Mouse (Mus musculus): ENCODE measurements around the gene Tbx1. TPM values are rescaled to one million over a fixed set of nuclear protein-coding genes. Genes with fewer than 3 reads are reported as not detected.
A peak's percentile ranks its signal among the peaks of the same experiment; 100 is the strongest.

Tbx1 gene
- polyA plus RNA-seq, 1 experiment = not detected

DNA sequence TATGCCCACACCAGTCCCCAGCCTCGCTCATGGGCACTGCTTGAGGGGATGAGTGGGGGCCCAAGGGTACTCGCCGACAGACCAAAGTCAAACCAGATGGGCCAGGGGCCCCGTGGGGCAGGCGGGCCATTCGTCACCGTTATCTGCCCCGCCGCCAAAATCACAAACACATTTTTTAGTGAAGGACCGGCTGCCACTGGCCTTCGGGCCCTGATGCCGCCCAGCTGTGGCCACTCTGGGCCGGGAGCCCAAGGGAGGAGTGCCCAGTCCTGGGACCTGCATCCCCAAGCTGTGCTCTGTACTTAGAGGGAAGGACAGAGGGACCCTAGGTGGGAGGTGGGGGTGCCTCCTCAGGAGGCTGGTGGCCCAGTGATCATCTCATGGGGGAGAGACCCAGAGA lies 21.3 kb upstream of the Tbx1 start:
- H3K4me1 ChIP-seq (ENCODE audit: control insufficient read depth, insufficient read depth, insufficient read length, low read length) = no peaks in the 10 kb centered on the region
- no peak overlapping the region for H3K4me3 ChIP-seq (ENCODE audit: insufficient read depth, low read depth, low read length)
- no peak overlapping the region for H3K27ac ChIP-seq (replicated peaks; ENCODE audit: low read depth, low read length)

DNA sequence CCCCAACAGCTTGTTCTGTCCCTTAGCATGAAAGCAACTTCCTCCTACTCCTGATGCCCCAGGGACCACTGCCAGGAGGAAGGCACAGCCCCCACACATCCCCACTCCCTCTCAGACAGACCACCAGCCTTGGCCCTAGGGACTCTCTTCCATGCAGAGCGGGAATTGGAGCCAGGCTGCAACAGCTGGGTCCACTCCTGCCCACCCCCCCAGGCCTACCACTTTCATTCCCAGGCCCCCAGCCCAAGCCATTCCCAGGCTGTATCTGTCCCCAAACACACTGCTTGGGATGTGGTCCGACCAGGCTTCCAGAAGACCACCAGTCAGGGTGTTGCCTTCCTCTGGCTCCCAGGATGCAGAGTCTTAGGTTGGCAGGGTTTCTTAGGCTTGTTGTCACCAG lies 18.6 kb upstream of the Tbx1 start:
- H3K4me1 ChIP-seq (ENCODE audit: control insufficient read depth, insufficient read depth, insufficient read length, low read length) = no peaks in the 10 kb centered on the region
- no peak overlapping the region for H3K4me3 ChIP-seq (ENCODE audit: insufficient read depth, low read depth, low read length)
- no peak overlapping the region for H3K27ac ChIP-seq (replicated peaks; ENCODE audit: low read depth, low read length)

DNA sequence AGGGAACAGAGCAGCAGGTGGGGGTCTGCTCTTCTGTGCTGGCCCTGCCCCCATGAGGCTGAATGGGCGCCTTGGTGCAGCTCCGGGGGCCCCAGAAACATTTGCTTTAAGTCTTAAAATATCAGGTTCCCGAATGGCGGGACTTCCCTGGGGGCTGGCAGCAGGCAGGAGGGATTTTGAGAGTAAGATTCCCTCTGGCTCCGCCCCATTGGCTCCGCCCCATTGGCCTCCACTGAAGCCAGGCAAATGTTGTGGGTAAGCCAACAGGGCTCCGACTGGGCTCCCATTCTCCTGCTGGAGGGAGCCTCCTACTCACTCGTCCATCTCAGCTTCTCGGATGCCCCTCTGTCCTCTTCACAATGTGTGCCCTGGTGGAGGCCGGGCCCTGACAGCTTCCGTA lies 17.8 kb upstream of the Tbx1 start:
- H3K4me1 ChIP-seq (ENCODE audit: control insufficient read depth, insufficient read depth, insufficient read length, low read length) = no peaks in the 10 kb centered on the region
- H3K4me3 ChIP-seq (ENCODE audit: insufficient read depth, low read depth, low read length) = no peak overlapping the region
- H3K27ac ChIP-seq (replicated peaks; ENCODE audit: low read depth, low read length) = no peak overlapping the region

DNA sequence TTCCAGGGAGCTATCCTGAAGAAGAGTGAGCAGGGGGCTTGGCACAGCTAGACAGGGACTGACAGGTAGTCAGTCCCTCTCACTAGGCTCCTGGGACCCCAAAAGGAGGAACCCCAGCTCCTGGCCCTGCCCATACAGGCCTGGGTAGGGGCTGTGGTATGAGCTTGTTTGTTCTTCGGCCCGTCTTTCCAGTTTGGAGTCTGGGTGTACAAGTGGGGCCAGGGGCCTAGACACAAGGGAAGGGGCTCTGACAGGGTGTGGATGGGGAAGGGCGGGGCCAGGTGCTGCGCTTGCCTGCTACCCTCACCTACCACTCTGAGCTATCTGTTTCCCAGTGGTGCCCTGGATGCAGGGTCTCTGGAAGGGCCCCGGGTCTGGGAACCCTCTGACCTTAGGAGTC lies 15.2 kb upstream of the Tbx1 start:
- no peaks in the 10 kb centered on the region for H3K4me1 ChIP-seq (ENCODE audit: control insufficient read depth, insufficient read depth, insufficient read length, low read length)
- no peak overlapping the region for H3K27ac ChIP-seq (replicated peaks; ENCODE audit: low read depth, low read length)
- no peak overlapping the region for H3K4me3 ChIP-seq (ENCODE audit: insufficient read depth, low read depth, low read length)

DNA sequence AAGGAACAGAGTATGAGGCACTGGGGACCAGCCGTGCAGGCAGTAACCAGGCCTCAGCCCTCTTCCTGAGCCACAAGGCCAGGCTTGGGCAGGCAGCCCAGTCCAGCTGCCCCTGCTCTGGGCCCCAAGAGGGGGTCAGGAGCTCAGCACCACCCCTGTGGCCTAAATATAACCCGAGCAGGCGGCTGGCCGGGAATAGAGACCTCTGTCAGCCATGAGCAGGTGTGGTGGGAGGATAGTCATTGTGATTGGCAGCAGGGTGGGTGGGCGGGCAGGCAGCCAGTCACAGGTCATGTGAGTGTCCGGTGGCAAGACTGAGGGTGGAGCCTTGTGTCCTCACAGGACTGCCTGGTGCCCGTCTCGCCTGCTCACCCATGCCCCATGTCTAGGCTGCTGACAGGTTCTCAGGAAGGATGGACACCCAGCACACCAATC lies 13.8 kb upstream of the Tbx1 start:
- no peak overlapping the region for H3K4me3 ChIP-seq (ENCODE audit: insufficient read depth, low read depth, low read length)
- no peaks in the 10 kb centered on the region for H3K4me1 ChIP-seq (ENCODE audit: control insufficient read depth, insufficient read depth, insufficient read length, low read length)
- no peak overlapping the region for H3K27ac ChIP-seq (replicated peaks; ENCODE audit: low read depth, low read length)

DNA sequence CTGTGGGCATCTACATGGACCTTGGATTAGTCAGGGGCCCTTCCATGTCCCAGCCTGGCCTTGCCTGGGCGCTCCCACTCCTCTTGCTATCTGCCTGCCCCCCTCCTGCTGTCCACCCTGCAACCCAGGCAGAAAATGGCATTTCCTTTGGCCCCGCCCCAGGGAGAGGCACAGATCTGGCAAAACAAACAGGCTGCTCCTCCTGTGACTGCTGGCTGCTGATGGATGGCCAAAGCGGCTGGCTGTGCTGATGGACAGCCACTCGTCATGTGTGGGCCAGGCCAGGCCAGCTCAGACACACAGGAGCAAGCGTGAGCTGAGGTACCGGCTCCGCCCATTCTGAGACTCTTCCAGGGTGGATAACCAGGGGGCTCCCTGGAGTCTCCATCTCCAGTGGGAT lies 11.0 kb upstream of the Tbx1 start:
- Histone ChIP-seq H3K27ac (replicated peaks; ENCODE audit: low read depth, low read length) (no peak overlapping the region), H3K4me3 (ENCODE audit: insufficient read depth, low read depth, low read length) (no peak overlapping the region), H3K4me1 (ENCODE audit: control insufficient read depth, insufficient read depth, insufficient read length, low read length) (no peaks in the 10 kb centered on the region)

DNA sequence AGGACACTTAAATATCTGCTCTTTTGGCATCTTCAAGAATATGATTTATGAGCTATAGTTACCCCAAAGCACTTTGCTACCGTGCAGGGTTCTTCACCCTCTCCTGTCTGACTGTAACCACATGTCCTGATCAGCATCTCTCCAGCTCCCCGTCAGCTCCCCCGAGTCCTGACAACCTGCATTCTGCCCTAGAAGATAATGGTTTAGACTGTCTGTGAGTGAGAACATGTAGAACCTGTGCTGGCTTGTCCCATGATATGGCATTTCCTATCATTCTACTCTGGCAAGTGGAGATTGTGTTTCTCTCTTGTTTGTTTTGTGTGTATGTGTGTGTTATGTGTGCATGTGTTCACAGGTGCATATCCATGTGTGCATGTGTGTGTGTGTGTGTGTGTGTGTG lies 7.5 kb upstream of the Tbx1 start:
- Histone ChIP-seq H3K4me1 (ENCODE audit: control insufficient read depth, insufficient read depth, insufficient read length, low read length) (no peaks in the 10 kb centered on the region), H3K4me3 (ENCODE audit: insufficient read depth, low read depth, low read length) (no peak overlapping the region), H3K27ac (replicated peaks; ENCODE audit: low read depth, low read length) (no peak overlapping the region)

DNA sequence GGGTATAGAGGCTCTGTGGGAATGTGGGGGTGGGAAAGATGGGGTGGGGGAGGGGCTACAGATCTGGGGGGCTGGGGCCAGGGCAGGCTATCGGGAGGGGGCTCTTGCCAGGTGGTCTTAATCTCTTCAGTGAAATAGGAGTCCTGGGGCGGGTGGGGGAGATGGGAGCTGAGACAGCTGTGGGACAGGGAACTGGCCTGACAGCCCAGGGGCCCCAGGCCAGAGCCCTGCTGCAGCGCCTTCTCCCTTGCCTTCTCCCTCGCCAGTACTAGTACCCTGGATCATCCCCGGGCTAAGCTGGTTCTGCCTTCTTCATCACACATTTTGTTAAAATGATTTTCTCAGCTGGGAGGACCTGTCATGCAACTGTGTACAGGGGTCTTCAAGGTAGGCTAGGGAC lies 5.8 kb upstream of the Tbx1 start:
- no peak overlapping the region for H3K27ac ChIP-seq (replicated peaks; ENCODE audit: low read depth, low read length)
- H3K4me3 ChIP-seq (ENCODE audit: insufficient read depth, low read depth, low read length) = no peak overlapping the region
- no peaks in the 10 kb centered on the region for H3K4me1 ChIP-seq (ENCODE audit: control insufficient read depth, insufficient read depth, insufficient read length, low read length)

DNA sequence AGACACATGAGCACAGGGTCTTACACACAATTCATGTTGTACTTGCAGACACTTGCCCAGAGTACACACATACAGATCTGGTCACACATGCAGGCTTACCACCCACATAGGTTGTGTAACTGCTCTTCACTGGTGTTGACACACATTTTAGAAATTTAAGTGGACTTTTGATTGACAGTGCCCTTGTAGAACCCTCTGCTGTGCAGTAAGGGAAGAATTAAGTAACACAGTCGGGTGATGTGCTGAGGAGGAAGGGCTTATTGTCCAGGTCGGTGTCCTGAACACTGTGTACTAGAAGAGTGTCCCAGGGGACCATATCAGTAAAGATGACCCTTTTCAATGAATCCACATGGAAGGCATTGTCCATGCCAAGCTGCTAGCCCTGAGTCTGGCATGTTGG lies 3.5 kb upstream of the Tbx1 start:
- Histone ChIP-seq H3K4me1 (ENCODE audit: control insufficient read depth, insufficient read depth, insufficient read length, low read length) (no peaks in the 10 kb centered on the region; the same call in 1 of the 2 replicates), H3K27ac (replicated peaks; ENCODE audit: low read depth, low read length) (no peak overlapping the region), H3K4me3 (ENCODE audit: insufficient read depth, low read depth, low read length) (no peak overlapping the region)

DNA sequence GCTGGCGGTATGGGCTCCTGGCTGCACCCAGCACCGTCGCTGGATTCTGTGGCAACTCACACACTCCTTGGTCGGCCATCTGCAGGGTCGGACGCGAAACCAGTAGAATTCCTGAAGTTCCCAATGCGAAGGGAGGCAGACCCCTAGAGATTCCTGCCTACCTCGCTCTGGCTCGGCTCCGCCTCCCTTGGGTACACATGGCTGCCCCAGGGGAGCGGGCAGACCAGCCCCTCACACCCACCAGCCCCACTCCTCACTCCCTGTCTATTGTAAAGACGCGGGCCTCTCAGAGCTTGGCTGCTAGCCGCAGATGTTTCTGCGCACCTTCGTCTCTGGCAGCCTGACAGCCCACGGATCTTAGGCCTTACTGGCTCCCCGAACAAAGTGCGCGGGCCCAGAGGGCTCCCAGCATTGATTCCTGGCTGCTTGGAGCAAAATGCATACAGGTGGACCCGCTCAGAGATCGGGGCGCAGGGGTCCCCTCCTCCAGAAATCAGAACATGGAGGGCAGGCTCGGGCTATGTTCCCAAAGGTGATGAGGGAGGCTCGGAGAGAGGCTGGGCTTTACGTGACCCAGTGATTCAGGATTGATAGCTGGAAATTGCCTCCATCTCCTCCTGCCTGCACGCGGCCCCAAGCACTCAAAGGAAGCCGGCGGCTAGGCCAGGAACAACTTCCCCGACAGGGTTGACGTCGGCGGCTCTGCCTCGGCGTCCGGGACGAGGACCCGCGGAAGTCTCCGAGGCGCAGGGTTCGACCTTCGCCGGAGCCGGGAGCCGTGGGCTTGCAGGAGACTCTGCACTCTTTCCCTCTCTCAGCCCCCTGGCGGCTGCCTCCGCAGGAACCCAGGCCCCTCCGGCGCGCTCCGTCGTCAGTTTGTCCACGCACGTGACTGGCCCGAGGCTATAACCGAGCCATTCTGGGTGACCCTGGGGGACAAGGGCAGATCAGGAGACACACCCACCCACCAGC lies 862 bp upstream of the Tbx1 start:
- Histone ChIP-seq H3K4me3 (ENCODE audit: insufficient read depth, low read depth, low read length) (peak overlapping the region; percentile 10; the same call in 1 of the 2 replicates), H3K4me1 (ENCODE audit: control insufficient read depth, insufficient read depth, insufficient read length, low read length) (no peaks in the 10 kb centered on the region; the same call in 1 of the 2 replicates), H3K27ac (replicated peaks; ENCODE audit: low read depth, low read length) (no peak overlapping the region)

DNA sequence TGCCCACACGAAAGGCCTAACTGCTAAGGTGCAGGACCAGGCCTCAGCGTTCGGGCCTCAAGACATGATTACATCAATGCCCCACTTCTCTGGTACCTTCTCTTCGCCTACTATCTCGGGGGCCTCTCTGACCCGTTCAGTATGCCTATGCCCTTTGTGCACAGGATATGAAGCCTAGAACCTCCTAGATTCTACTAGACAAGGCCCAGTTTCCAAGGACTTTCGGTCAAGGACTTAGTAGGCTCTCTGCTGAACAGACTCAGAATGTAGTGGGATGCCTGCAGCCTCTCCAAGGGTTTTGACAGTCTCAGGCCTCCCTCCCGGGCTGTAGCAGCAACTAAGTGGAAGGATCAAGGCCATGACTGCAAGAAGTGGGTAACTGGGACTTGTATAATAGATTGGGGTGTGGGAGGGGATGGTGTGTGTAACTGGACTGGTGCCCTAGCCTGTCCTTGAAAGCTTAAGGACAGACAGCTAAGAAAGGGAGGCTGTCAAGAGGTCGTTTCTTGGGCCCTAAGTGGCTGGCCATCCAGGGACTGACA lies 1.3 kb downstream of the Tbx1 start:
- no peaks in the 10 kb centered on the region; the same call in 1 of the 2 replicates for H3K4me1 ChIP-seq (ENCODE audit: control insufficient read depth, insufficient read depth, insufficient read length, low read length)
- peak overlapping the region; percentile 53; the same call in 1 of the 2 replicates for H3K4me3 ChIP-seq (ENCODE audit: insufficient read depth, low read depth, low read length)
- H3K27ac ChIP-seq (replicated peaks; ENCODE audit: low read depth, low read length) = no peak overlapping the region

DNA sequence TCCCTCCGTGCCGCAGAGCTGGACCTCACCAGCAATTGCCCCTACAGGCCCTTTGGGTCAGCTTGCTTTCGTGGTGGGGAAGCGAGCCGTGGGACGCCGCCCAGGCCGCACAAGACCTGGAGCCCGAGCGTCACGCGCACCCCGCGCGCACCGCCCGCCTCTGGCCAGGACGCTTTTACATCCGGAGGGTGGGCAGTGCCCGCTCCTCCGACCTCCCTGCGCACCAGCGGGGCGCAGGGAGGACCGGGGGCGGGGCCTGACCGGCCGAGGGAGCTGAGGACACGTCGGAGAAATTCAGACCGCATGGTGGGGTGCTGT lies 1.8 kb downstream of the Tbx1 start:
- H3K4me1 ChIP-seq (ENCODE audit: control insufficient read depth, insufficient read depth, insufficient read length, low read length) = no peaks in the 10 kb centered on the region; the same call in 1 of the 2 replicates
- no peak overlapping the region for H3K4me3 ChIP-seq (ENCODE audit: insufficient read depth, low read depth, low read length)
- H3K27ac ChIP-seq (replicated peaks; ENCODE audit: low read depth, low read length) = no peak overlapping the region

DNA sequence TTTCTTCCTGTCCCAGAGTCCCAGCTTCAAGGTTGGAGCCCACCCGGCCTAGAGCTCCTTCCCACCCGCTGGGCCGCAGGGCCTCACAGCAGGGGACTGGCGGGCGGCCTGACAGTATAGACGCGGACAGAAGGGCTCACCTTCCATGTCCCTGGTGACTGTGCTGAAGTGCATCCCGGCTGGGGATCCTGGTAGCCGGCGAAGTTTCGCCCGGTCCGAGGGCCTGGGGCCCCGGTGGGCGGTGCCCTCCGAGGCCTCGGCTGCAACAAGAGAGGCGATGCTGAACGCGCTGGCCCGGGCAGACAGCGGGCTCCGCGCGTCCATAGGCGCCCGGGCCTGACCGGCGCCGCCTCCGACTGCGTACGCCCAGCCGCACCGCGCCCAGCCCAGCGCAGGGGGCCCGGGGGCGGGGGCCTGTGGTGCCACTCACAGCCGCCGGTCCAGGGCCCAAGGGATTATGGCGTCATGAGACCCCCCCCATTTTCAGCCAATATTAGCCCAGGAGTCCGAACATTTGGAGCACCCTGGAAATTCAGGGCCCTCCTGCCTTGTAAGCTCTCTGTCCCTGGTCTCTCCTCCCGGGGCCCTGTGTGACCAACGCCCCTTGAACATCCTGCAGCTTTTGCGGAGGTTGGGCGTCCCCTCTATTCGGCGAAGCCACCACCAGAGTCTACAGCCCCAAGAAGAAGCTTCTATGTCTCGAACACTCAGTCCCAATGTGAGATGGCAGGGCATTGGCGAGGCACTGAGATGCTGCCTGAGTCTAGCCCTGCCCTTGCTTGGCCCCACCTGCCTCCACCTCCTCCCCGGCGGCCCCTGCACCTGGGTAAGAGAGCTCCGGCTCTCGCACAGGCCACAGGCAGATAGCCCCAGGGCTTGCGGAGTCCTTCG lies 2.4 kb downstream of the Tbx1 start:
- H3K4me3 ChIP-seq (ENCODE audit: insufficient read depth, low read depth, low read length) = no peak overlapping the region
- no peaks in the 10 kb centered on the region; the same call in 1 of the 2 replicates for H3K4me1 ChIP-seq (ENCODE audit: control insufficient read depth, insufficient read depth, insufficient read length, low read length)
- no peak overlapping the region for H3K27ac ChIP-seq (replicated peaks; ENCODE audit: low read depth, low read length)

DNA sequence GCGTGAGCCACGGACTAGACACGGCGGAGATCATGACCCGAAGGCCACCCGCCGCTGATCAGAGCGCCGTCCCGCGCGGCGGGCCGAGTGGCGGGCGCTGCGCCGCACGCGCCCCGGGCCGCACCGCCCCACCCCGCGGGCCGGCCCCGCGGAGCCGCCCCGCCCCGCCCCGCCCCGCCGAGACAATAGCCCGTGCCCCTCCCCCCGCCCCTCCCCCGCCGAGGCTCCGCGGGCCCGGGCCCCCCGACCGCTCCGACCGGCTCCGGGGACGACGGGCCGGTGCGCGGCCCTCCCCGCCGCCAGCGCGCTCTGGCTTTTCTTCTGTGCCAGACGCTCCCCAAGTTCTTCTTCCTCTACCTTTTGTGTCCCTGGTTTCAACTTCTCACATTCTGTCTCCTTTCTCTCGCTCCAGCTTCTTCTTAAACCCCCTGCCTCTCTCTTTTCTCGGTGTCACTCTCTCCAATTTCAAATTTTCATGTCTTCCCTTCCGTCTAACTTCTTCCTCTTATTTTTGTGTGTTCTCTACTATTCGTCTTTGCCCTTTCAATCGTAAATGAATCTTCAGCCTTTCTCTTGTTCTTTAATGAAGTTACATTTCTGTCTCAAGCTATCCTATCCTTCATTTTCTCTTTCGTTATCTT lies 3.4 kb downstream of the Tbx1 start:
- H3K4me3 ChIP-seq (ENCODE audit: insufficient read depth, low read depth, low read length) = peak overlapping the region; percentile 46
- H3K27ac ChIP-seq (replicated peaks; ENCODE audit: low read depth, low read length) = no peak overlapping the region
- H3K4me1 ChIP-seq (ENCODE audit: control insufficient read depth, insufficient read depth, insufficient read length, low read length) = no peaks in the 10 kb centered on the region; the same call in none of the 2 replicates
